ENCODE assay signal across 8 mouse cellular contexts in genomic region chr13:76384664-76385435, GRCm38 (mm10). TPM values are rescaled to one million over a fixed set of nuclear protein-coding genes. Genes with fewer than 3 reads are reported as not detected.
DNase-seq lines count a peak whose midpoint lies in the region; ATAC-seq and TF ChIP-seq lines count a peak whose summit lies in the region.

No protein-coding gene starts in this region.

- DNase-seq in heart, postnatal 14 days: peak; percentile 36 to 41
- peak; percentile 11 to 52 for DNase-seq in kidney, postnatal 36 days
- DNase-seq in neural tube, embryonic 10.5 days (ENCODE audit: extremely low spot score, low spot score): peak; percentile 81
- peak; percentile 11 for DNase-seq in thymus, postnatal 0 days (ENCODE audit: low spot score)

- peak overlapping the region; percentile 36 for H3K4me3 ChIP-seq in ES-Bruce4 (ENCODE audit: low read depth, low read length)
- peak overlapping the region; percentile 52 for H3K4me3 ChIP-seq in brown adipose tissue, adult 24 weeks (ENCODE audit: insufficient read depth, low read depth, low read length)
- H3K4me3 ChIP-seq in forebrain, embryonic 12.5 days (replicated peaks): peak overlapping the region; percentile 61
- peak overlapping the region; percentile 53 for H3K4me3 ChIP-seq in liver, embryonic 16.5 days (ENCODE audit: low read depth, low read length)

- no peak overlapping the region for H3K27ac ChIP-seq in ES-Bruce4 (ENCODE audit: insufficient read depth, low read length)
- no peak overlapping the region for H3K27ac ChIP-seq in brown adipose tissue, adult 24 weeks (replicated peaks; ENCODE audit: low read depth, low read length)
- no peak overlapping the region for H3K27ac ChIP-seq in forebrain, embryonic 12.5 days
- H3K27ac ChIP-seq in liver, embryonic 16.5 days (ENCODE audit: low read length): no peak overlapping the region

- intact Hi-C loops in heart, postnatal 14 days (cut with DNase I): no loop called here

- WGBS in forebrain, embryonic 12.5 days: under 1% methylated on average over 54 of the region's 58 CpGs
- under 1% methylated on average over 54 of the region's 58 CpGs for whole genome bisulfite sequencing in liver, embryonic 16.5 days (ENCODE audit: insufficient replicate concordance)

- no peak for TF ChIP-seq EP300 in ES-Bruce4 (IDR thresholded peaks at IDR 0.05; ENCODE audit: insufficient read depth, low read depth, low read length)

- ATAC-seq in forebrain, embryonic 12.5 days (ENCODE audit: low FRiP score): peak; percentile 93
- peak; percentile 51 for ATAC-seq in liver, embryonic 16.5 days (ENCODE audit: low read depth)

- no peak for TF ChIP-seq POLR2A in ES-Bruce4 (IDR thresholded peaks at IDR 0.05; ENCODE audit: insufficient read depth, low read length)

- peak; percentile 28 for TF ChIP-seq CTCF in ES-Bruce4 (IDR thresholded peaks at IDR 0.05; ENCODE audit: low read depth, low read length)

- no peaks in the 10 kb centered on the region for H3K9me3 ChIP-seq in ES-Bruce4 (replicated peaks; ENCODE audit: control insufficient read depth, insufficient read depth, low read length, poor library complexity, severe bottlenecking)
- no peaks in the 10 kb centered on the region for H3K9me3 ChIP-seq in forebrain, embryonic 12.5 days
- H3K9me3 ChIP-seq in liver, embryonic 16.5 days (replicated peaks; ENCODE audit: control insufficient read depth, low read length): no peaks in the 10 kb centered on the region

- H3K9ac ChIP-seq in ES-Bruce4 (ENCODE audit: low read depth, poor library complexity, severe bottlenecking): peak overlapping the region; percentile 10
- H3K9ac ChIP-seq in forebrain, embryonic 12.5 days: peak overlapping the region; percentile 67
- H3K9ac ChIP-seq in liver, embryonic 16.5 days (ENCODE audit: low read depth, low read length): peak overlapping the region; percentile 41; the same call in 1 of the 2 replicates

- peak overlapping the region; percentile 99 for H3K4me2 ChIP-seq in forebrain, embryonic 12.5 days
- H3K4me2 ChIP-seq in liver, embryonic 16.5 days (ENCODE audit: low read depth, low read length): peak overlapping the region; percentile 76

- no peaks in the 10 kb centered on the region for H3K36me3 ChIP-seq in ES-Bruce4 (ENCODE audit: control insufficient read depth, insufficient read depth, low read length, poor library complexity, severe bottlenecking)
- H3K36me3 ChIP-seq in forebrain, embryonic 12.5 days (replicated peaks): no peaks in the 10 kb centered on the region
- no peaks in the 10 kb centered on the region for H3K36me3 ChIP-seq in liver, embryonic 16.5 days (ENCODE audit: control insufficient read depth, insufficient read depth)

- H3K4me1 ChIP-seq in ES-Bruce4 (ENCODE audit: control insufficient read depth, insufficient read depth, low read length): no peaks in the 10 kb centered on the region
- H3K4me1 ChIP-seq in brown adipose tissue, adult 24 weeks (ENCODE audit: control insufficient read depth, insufficient read depth, insufficient read length, low read length): no peaks in the 10 kb centered on the region
- H3K4me1 ChIP-seq in forebrain, embryonic 12.5 days: peaks cover 9% of the 10 kb centered on the region
- H3K4me1 ChIP-seq in liver, embryonic 16.5 days (ENCODE audit: control insufficient read depth, low read depth, low read length): peaks cover 3% of the 10 kb centered on the region; the same call in 1 of the 2 replicates

- peaks cover 11% of the 10 kb centered on the region for H3K27me3 ChIP-seq in ES-Bruce4 (ENCODE audit: control insufficient read depth, insufficient read depth, low read length, poor library complexity, severe bottlenecking)
- H3K27me3 ChIP-seq in forebrain, embryonic 12.5 days: peaks cover 23% of the 10 kb centered on the region
- peaks cover 26% of the 10 kb centered on the region for H3K27me3 ChIP-seq in liver, embryonic 16.5 days (ENCODE audit: control insufficient read depth, insufficient read depth, low read depth, low read length)

RNA-seq across cellular contexts. Expression of gene Mctp1, which starts 0.5 kb away (rescaled TPM):
- 0.64 TPM in 1 of 2 replicates, not detected in the other for polyA plus RNA-seq in ES-Bruce4 (2011; ENCODE audit: insufficient read depth, insufficient read length, low read depth, missing spikeins)
- polyA plus RNA-seq in brown adipose tissue, adult 24 weeks (2012; ENCODE audit: insufficient read depth, insufficient read length, missing spikeins): 1.3 and 2.3 TPM in 2 replicates
- 5.4 and 5.6 TPM in 2 replicates for polyA plus RNA-seq in forebrain, embryonic 12.5 days (2016; fragmentation: Nextera tagmentation; extraction: Ambion mirVana)
- total RNA-seq in heart, postnatal 14 days (2021): 1 to 10 TPM; 1.6 to 2.6 TPM
- polyA plus RNA-seq in liver, embryonic 16.5 days (2015; fragmentation: Nextera tagmentation; extraction: Ambion mirVana): 2.3 and 2.4 TPM in 2 replicates
- polyA plus RNA-seq in thymus, postnatal 0 days (2015; fragmentation: Nextera tagmentation; extraction: Ambion mirVana): 1.3 and 1.4 TPM in 2 replicates

Comparison
In these comparisons a context has a peak if more than half of its experiments do, and no peak if none do; other contexts are left out.
1. H3K9ac ChIP-seq: peak in every context shown above with its lines; median percentile 67 in forebrain, embryonic 12.5 days; 41 in liver, embryonic 16.5 days; 10 in ES-Bruce4.
2. DNase-seq: peak in every context shown above with its lines; median percentile 81 in neural tube, embryonic 10.5 days; 38 in heart, postnatal 14 days; 32 in kidney, postnatal 36 days; 11 in thymus, postnatal 0 days.